Mouse (Mus musculus) liver, embryonic 11.5 days (tissue): ENCODE measurements around the gene B4galnt4. TPM values are rescaled to one million over a fixed set of nuclear protein-coding genes. Genes with fewer than 3 reads are reported as not detected.

Experiments
- ATAC-seq: fragments of 200-750 bp; cut with Nextera tagmentation; replicated peaks from 2 replicates; pipeline ENCODE4 v1.8.0; 2017; ENCODE audit warnings: moderate number of reproducible peaks, mild to moderate bottlenecking, moderate TSS enrichment, moderate library complexity; ENCODE audit not compliant: low FRiP score
- DNase-seq: peaks from one replicate; pipeline ENCODE4 v3.0.0-alpha.2; 2017; ENCODE audit warnings: low spot score
- H3K27ac ChIP-seq: fragments of 300-500 bp; sonication (generic); 2 replicates; pipeline ENCODE4 v1.5.1; 2014; ENCODE audit warnings: mild to moderate bottlenecking, low read depth, low read length, control low read depth
- H3K27me3 ChIP-seq: fragments of 300-500 bp; sonication (generic); replicated peaks from 2 replicates; pipeline ENCODE4 v1.6.1; 2014; ENCODE audit warnings: low read length, mixed read lengths; ENCODE audit not compliant: control insufficient read depth, insufficient read depth
- H3K36me3 ChIP-seq: fragments of 300-500 bp; sonication (generic); 2 replicates; pipeline ENCODE4 v1.6.1; 2014; ENCODE audit warnings: mild to moderate bottlenecking, low read length, moderate library complexity, mixed read lengths; ENCODE audit not compliant: control insufficient read depth, insufficient read depth
- H3K4me1 ChIP-seq: fragments of 300-500 bp; sonication (generic); replicated peaks from 2 replicates; pipeline ENCODE4 v1.6.1; 2014; ENCODE audit warnings: low read length, mixed read lengths; ENCODE audit not compliant: control insufficient read depth, insufficient read depth
- H3K4me2 ChIP-seq: fragments of 300-500 bp; sonication (generic); 2 replicates; pipeline ENCODE4 v1.6.1; 2014; ENCODE audit warnings: mild to moderate bottlenecking, control low read depth, moderate library complexity
- H3K4me3 ChIP-seq: fragments of 300-500 bp; sonication (generic); 2 replicates; pipeline ENCODE4 v1.5.1; 2014; ENCODE audit warnings: low read depth, low read length, control low read depth
- H3K9ac ChIP-seq: fragments of 300-500 bp; sonication (generic); 2 replicates; pipeline ENCODE4 v1.6.1; 2014; ENCODE audit warnings: low read depth, low read length, control low read depth
- H3K9me3 ChIP-seq: fragments of 300-500 bp; sonication (generic); 2 replicates; pipeline ENCODE4 v1.6.1; 2016; ENCODE audit warnings: low read length, inconsistent platforms, mixed read lengths; ENCODE audit not compliant: control insufficient read depth
- WGBS: fragments of 180-500 bp; shearing (Covaris S2); extraction: QIAGEN DNeasy Blood & Tissue Kit; methylation state at CpG from one replicate; pipeline ENCODE4 v1.1.7; 2014; 5-methylcytosine and 5-hydroxymethylcytosine counted together
- polyA plus RNA-seq: library from polyadenylated mRNA; unstranded; fragments of >200 nt; fragmentation: Nextera tagmentation; extraction: Ambion mirVana; gene quantifications from 2 replicates; pipeline ENCODE4 v1.2.1, GENCODE M21; 2014

B4galnt4 gene
- polyA plus RNA-seq, 1 experiment from 2014 or later: 3.4 TPM

DNA sequence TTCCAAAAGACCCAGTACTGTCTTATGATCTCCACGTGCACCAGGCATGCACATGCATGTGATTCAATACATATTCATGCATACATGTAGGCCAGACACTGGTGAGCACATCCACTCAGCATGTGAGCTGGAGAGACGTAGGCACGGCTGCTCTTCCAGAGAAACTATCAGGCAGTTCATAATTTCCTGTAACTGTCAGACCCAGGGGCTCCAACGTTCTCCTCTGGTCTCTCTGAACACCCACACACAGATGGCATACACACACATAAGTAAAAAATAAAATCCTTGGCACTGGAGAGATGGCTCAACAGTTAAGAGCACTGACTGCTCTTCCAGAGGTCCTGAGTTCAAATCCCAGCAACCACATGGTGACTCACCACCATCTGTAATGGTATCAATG lies 12.9 kb downstream of the B4galnt4 start:
- H3K4me3 ChIP-seq: no peak overlapping the region
- H3K27me3 ChIP-seq: peaks cover 43% of the 10 kb centered on the region
- 65% methylated on average over 4 of the region's 4 CpGs for WGBS
- H3K9me3 ChIP-seq: no peaks in the 10 kb centered on the region
- no peak overlapping the region for H3K4me2 ChIP-seq
- DNase-seq (no peak), ATAC-seq (no peak)
- no peak overlapping the region for H3K27ac ChIP-seq
- peaks cover 6% of the 10 kb centered on the region for H3K4me1 ChIP-seq
- H3K9ac ChIP-seq: no peak overlapping the region
- no peaks in the 10 kb centered on the region for H3K36me3 ChIP-seq

DNA sequence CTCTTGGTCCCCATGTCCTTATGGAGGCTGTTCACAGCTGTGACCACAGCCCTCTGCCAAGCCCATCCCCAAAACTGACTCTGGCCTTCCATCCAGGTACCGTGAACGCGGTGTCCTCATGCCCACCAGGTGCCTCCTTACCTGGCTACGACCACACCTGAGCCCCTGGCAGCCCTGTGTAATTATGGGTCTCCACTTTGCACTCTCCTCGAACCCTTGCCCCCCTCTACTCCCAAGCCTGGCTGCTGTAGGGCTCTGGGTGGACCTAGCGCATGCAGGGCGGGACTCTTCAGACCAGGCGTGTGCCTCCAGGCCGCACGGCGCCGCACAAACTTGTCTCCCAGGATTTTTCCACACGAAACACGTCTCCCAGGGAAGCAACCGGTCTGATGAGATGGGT lies 16.9 kb downstream of the B4galnt4 start, which contains the start of gene Pkp3:
Gene Pkp3, plus strand, starts transcription at position 378 of the 400 bp plus-strand sequence.
- Histone ChIP-seq H3K27me3 (peaks cover 32% of the 10 kb centered on the region), H3K36me3 (no peaks in the 10 kb centered on the region), H3K4me1 (no peaks in the 10 kb centered on the region), H3K27ac (no peak within 1 kb of the TSS), H3K9me3 (no peaks in the 10 kb centered on the region), H3K4me2 (no peak within 1 kb of the TSS), H3K4me3 (no peak within 1 kb of the TSS), H3K9ac (no peak within 1 kb of the TSS)
- ATAC-seq (no peak), DNase-seq (peak; percentile 30)
- 85% methylated on average over 15 of the region's 15 CpGs for WGBS

- no peak for DNase-seq
- ATAC-seq: no peak
- 79% methylated on average over 4 of the region's 4 CpGs for WGBS
- no peaks in the 10 kb centered on the region for H3K36me3 ChIP-seq
- no peak overlapping the region for H3K4me2 ChIP-seq
- no peak overlapping the region for H3K9ac ChIP-seq
- H3K4me1 ChIP-seq: no peaks in the 10 kb centered on the region
- H3K9me3 ChIP-seq: no peaks in the 10 kb centered on the region
- no peak overlapping the region for H3K4me3 ChIP-seq
- H3K27ac ChIP-seq: no peak overlapping the region
- H3K27me3 ChIP-seq: peaks cover 32% of the 10 kb centered on the region
Measured at GRCm38 (mm10) chr7:141078876-141079275, 18.0 kb downstream of the B4galnt4 start.

DNA sequence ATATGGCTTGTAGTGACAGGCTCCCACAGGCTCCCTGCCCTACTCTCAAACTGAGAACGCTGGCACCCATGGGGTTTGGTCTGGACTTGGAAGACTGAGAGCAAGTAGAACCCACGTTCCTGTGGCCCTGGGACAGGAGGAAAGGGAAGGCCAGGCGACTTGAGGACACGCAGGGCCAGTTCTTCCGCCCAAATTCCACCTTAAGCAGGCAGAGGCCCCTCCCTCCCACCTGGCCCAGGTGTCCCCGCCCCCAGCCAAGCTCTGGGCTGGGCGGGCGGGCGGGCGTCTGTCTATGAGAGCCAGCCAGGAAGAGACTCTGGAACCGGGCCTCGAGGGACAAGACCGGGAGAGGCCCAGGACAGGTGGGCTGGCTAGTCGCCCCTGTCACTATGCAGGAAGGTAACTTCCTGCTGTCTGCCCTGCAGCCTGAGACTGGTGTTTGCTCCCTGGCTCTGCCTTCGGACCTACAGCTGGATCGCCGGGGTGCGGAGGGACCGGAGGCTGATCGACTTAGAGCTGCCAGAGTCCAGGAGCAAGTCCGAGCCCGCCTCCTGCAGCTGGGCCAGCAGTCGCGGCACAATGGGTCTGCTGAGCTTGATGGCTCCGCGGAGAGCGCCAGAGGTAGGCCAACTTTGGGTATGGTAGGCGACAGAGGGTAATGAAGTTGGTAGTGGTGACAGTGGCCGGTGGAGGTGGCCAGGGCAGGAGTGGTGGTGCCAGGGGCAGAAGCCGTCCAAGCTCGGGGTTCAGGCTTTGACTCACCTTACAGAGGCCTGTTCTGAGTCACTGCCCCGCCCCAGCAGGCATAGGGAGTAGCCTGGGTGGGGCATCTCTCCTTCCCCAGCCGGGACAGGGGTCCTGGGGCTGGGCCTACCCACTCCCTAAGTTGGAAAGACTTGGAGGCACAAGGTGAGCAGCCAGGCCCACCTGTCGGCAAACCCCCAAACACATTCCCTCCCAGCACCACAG lies 18.9 kb downstream of the B4galnt4 start:
- Histone ChIP-seq H3K27ac (no peak overlapping the region), H3K9me3 (no peaks in the 10 kb centered on the region), H3K4me1 (no peaks in the 10 kb centered on the region), H3K9ac (no peak overlapping the region), H3K36me3 (no peaks in the 10 kb centered on the region), H3K4me3 (no peak overlapping the region), H3K27me3 (peaks cover 32% of the 10 kb centered on the region), H3K4me2 (peak overlapping the region; percentile 10; the same call in 1 of the 2 replicates)
- ATAC-seq (no peak), DNase-seq (no peak)
- WGBS: 26% methylated on average over 33 of the region's 34 CpGs

GRCm38 (mm10) chr7:141087894-141088293 lies 27.0 kb downstream of the B4galnt4 start:
- Histone ChIP-seq H3K4me1 (peaks cover 15% of the 10 kb centered on the region), H3K36me3 (no peaks in the 10 kb centered on the region), H3K4me2 (peak overlapping the region; percentile 58), H3K9me3 (no peaks in the 10 kb centered on the region), H3K27me3 (peaks cover 26% of the 10 kb centered on the region), H3K9ac (no peak overlapping the region), H3K4me3 (peak overlapping the region; percentile 19; the same call in 1 of the 2 replicates), H3K27ac (no peak overlapping the region)
- 20% methylated on average over 8 of the region's 8 CpGs for WGBS
- no peak for ATAC-seq
- DNase-seq: no peak

GRCm38 (mm10) chr7:141088473-141088872 lies 27.6 kb downstream of the B4galnt4 start:
- peaks cover 26% of the 10 kb centered on the region for H3K27me3 ChIP-seq
- DNase-seq (no peak), ATAC-seq (no peak)
- H3K27ac ChIP-seq: no peak overlapping the region
- peaks cover 15% of the 10 kb centered on the region for H3K4me1 ChIP-seq
- peak overlapping the region; percentile 37; the same call in 1 of the 2 replicates for H3K9ac ChIP-seq
- WGBS: 8% methylated on average over 18 of the region's 18 CpGs
- H3K4me2 ChIP-seq: peak overlapping the region; percentile 58
- H3K36me3 ChIP-seq: no peaks in the 10 kb centered on the region
- no peaks in the 10 kb centered on the region for H3K9me3 ChIP-seq
- H3K4me3 ChIP-seq: peak overlapping the region; percentile 19

- ATAC-seq (no peak), DNase-seq (no peak)
- Histone ChIP-seq H3K27me3 (peaks cover 26% of the 10 kb centered on the region), H3K36me3 (no peaks in the 10 kb centered on the region), H3K9ac (no peak overlapping the region), H3K4me3 (no peak overlapping the region), H3K4me1 (peaks cover 15% of the 10 kb centered on the region), H3K27ac (no peak overlapping the region), H3K4me2 (no peak overlapping the region), H3K9me3 (no peaks in the 10 kb centered on the region)
- 68% methylated on average over 8 of the region's 8 CpGs for WGBS
Measured at GRCm38 (mm10) chr7:141090228-141090627, 29.3 kb downstream of the B4galnt4 start.

GRCm38 (mm10) chr7:141092051-141092735 lies 31.3 kb downstream of the B4galnt4 start:
- Histone ChIP-seq H3K9me3 (no peaks in the 10 kb centered on the region), H3K4me3 (peak overlapping the region; percentile 28), H3K9ac (peak overlapping the region; percentile 38), H3K36me3 (no peaks in the 10 kb centered on the region), H3K27me3 (peaks cover 26% of the 10 kb centered on the region), H3K4me2 (peak overlapping the region; percentile 56), H3K4me1 (peaks cover 32% of the 10 kb centered on the region), H3K27ac (peak overlapping the region; percentile 21; the same call in 1 of the 2 replicates)
- 11% methylated on average over 37 of the region's 37 CpGs for WGBS
- ATAC-seq (peak; percentile 89), DNase-seq (peak; percentile 88)
